In genomic region chr2:167299861-167300667, GRCm38 (mm10) we compare ENCODE assay signal across 8 mouse cellular contexts. TPM values are rescaled to one million over a fixed set of nuclear protein-coding genes. Genes with fewer than 3 reads are reported as not detected.
DNase-seq lines count a peak whose midpoint lies in the region; ATAC-seq lines count a peak whose summit lies in the region.

No protein-coding gene starts in this region.

- no peaks in the 10 kb centered on the region for H3K27me3 ChIP-seq in embryonic facial prominence, embryonic 14.5 days (replicated peaks; ENCODE audit: control insufficient read depth, insufficient read depth, low read length)
- H3K27me3 ChIP-seq in hindbrain, embryonic 11.5 days (ENCODE audit: control insufficient read depth, insufficient read depth, low read length), result no peaks in the 10 kb centered on the region
- no peaks in the 10 kb centered on the region for H3K27me3 ChIP-seq in stomach, embryonic 14.5 days (ENCODE audit: control insufficient read depth, insufficient read depth, low read length)

- DNase-seq in layer of hippocampus, adult 11-12 months (ENCODE audit: low spot score), result peak; percentile 33
- no peak for DNase-seq in layer of hippocampus, postnatal 14 days (ENCODE audit: low spot score in 2 of 2)
- DNase-seq in adrenal gland, postnatal 14 days, result peak; percentile 26
- DNase-seq in embryonic facial prominence, embryonic 14.5 days (ENCODE audit: low spot score), result no peak
- no peak for DNase-seq in hindbrain, embryonic 11.5 days (ENCODE audit: low spot score)
- peak; percentile 40 to 44 for DNase-seq in left cerebral cortex, postnatal 36 days (ENCODE audit: low spot score in 2 of 2)
- no peak for DNase-seq in embryo, embryonic 9.5 days (ENCODE audit: extremely low spot score)

- H3K36me3 ChIP-seq in embryonic facial prominence, embryonic 14.5 days (ENCODE audit: control insufficient read depth, insufficient read depth, low read length), result peaks cover 39% of the 10 kb centered on the region; the same call in 1 of the 2 replicates
- H3K36me3 ChIP-seq in hindbrain, embryonic 11.5 days (ENCODE audit: control insufficient read depth, insufficient read depth, low read length), result no peaks in the 10 kb centered on the region
- H3K36me3 ChIP-seq in stomach, embryonic 14.5 days (ENCODE audit: control insufficient read depth, insufficient read depth, low read length), result peaks cover 8% of the 10 kb centered on the region

- no peaks in the 10 kb centered on the region for H3K9me3 ChIP-seq in embryonic facial prominence, embryonic 14.5 days (ENCODE audit: control insufficient read depth, low read length)
- H3K9me3 ChIP-seq in hindbrain, embryonic 11.5 days (ENCODE audit: control insufficient read depth, low read length), result no peaks in the 10 kb centered on the region
- H3K9me3 ChIP-seq in stomach, embryonic 14.5 days (ENCODE audit: control insufficient read depth, low read depth, low read length), result no peaks in the 10 kb centered on the region

- H3K27ac ChIP-seq in embryonic facial prominence, embryonic 14.5 days (replicated peaks; ENCODE audit: low read depth, low read length), result no peak overlapping the region; the same call in 1 of the 2 replicates
- H3K27ac ChIP-seq in hindbrain, embryonic 11.5 days (ENCODE audit: low read depth, low read length), result peak overlapping the region; percentile 53
- peak overlapping the region; percentile 10; the same call in 1 of the 2 replicates for H3K27ac ChIP-seq in stomach, embryonic 14.5 days (ENCODE audit: low read length)

- no peak overlapping the region for H3K9ac ChIP-seq in embryonic facial prominence, embryonic 14.5 days (ENCODE audit: low read depth, low read length)
- H3K9ac ChIP-seq in hindbrain, embryonic 11.5 days (ENCODE audit: low read depth, low read length), result no peak overlapping the region
- H3K9ac ChIP-seq in stomach, embryonic 14.5 days (replicated peaks; ENCODE audit: low read depth, low read length), result no peak overlapping the region

- no peaks in the 10 kb centered on the region for H3K4me1 ChIP-seq in embryonic facial prominence, embryonic 14.5 days (ENCODE audit: control insufficient read depth, insufficient read depth, low read length)
- peaks cover 4% of the 10 kb centered on the region for H3K4me1 ChIP-seq in hindbrain, embryonic 11.5 days (replicated peaks; ENCODE audit: control insufficient read depth, insufficient read depth, low read length)
- H3K4me1 ChIP-seq in stomach, embryonic 14.5 days (ENCODE audit: control insufficient read depth, insufficient read depth, low read length), result 0 out of 2 replicates have a peak, but pooled peaks cover 6% of the 10 kb centered on the region

- intact Hi-C loops in left cerebral cortex, postnatal 36 days (cut with DNase I), result loop anchor here (5.0 kb wide), 1 partner anchor 47 kb away; the partner anchor contains the start of gene B4galt5

- ATAC-seq in embryonic facial prominence, embryonic 14.5 days (ENCODE audit: low read depth), result peak; percentile 28; the same call in 1 of the 2 replicates
- 0 out of 2 replicates have a peak, but pooled peaks have one; percentile 46 for ATAC-seq in hindbrain, embryonic 11.5 days (ENCODE audit: low FRiP score)
- ATAC-seq in stomach, embryonic 14.5 days (ENCODE audit: insufficient number of reproducible peaks, insufficient read depth, low FRiP score, low read depth), result no peak

- H3K4me2 ChIP-seq in embryonic facial prominence, embryonic 14.5 days (ENCODE audit: low read depth, low read length), result no peak overlapping the region
- no peak overlapping the region for H3K4me2 ChIP-seq in hindbrain, embryonic 11.5 days (replicated peaks; ENCODE audit: low read depth, low read length)
- H3K4me2 ChIP-seq in stomach, embryonic 14.5 days (replicated peaks; ENCODE audit: low read depth, low read length), result no peak overlapping the region

- no peak overlapping the region for H3K4me3 ChIP-seq in embryonic facial prominence, embryonic 14.5 days (ENCODE audit: low read depth, low read length)
- no peak overlapping the region for H3K4me3 ChIP-seq in hindbrain, embryonic 11.5 days (ENCODE audit: low read depth, low read length)
- H3K4me3 ChIP-seq in stomach, embryonic 14.5 days (ENCODE audit: low read depth, low read length), result no peak overlapping the region

- WGBS in embryonic facial prominence, embryonic 14.5 days, result 73% methylated on average over 6 of the region's 6 CpGs
- WGBS in hindbrain, embryonic 11.5 days, result 79% methylated on average over 6 of the region's 6 CpGs
- WGBS in stomach, embryonic 14.5 days, result 71% methylated on average over 6 of the region's 6 CpGs

RNA-seq across cellular contexts. Expression of gene B4galt5, which starts 48.9 kb away (rescaled TPM):
- total RNA-seq in layer of hippocampus, postnatal 14 days (2021), result 10 to 100 TPM; 58.8 to 60.5 TPM
- total RNA-seq in adrenal gland, postnatal 14 days (2021), result 75.6 and 77.7 TPM in 2 replicates
- 17.9 and 24.3 TPM in 2 replicates for polyA plus RNA-seq in embryonic facial prominence, embryonic 14.5 days (2014; fragmentation: Nextera tagmentation; extraction: Ambion mirVana)
- 15.3 and 19.2 TPM in 2 replicates for polyA plus RNA-seq in hindbrain, embryonic 11.5 days (2014; fragmentation: Nextera tagmentation; extraction: Ambion mirVana)
- total RNA-seq in left cerebral cortex, postnatal 36 days (2021), result 10 to 100 TPM; 47.9 to 54.0 TPM
- 10.1 and 16.0 TPM in 2 replicates for polyA plus RNA-seq in stomach, embryonic 14.5 days (2014; fragmentation: Nextera tagmentation; extraction: Ambion mirVana)

RNA-seq across cellular contexts. Expression of gene Ptgis, which starts 59.7 kb away (rescaled TPM):
- 1 to 10 TPM; 1.3 to 2.1 TPM for total RNA-seq in layer of hippocampus, postnatal 14 days (2021)
- total RNA-seq in adrenal gland, postnatal 14 days (2021), result 17.1 and 20.4 TPM in 2 replicates
- 37.6 and 38.3 TPM in 2 replicates for polyA plus RNA-seq in embryonic facial prominence, embryonic 14.5 days (2014; fragmentation: Nextera tagmentation; extraction: Ambion mirVana)
- polyA plus RNA-seq in hindbrain, embryonic 11.5 days (2014; fragmentation: Nextera tagmentation; extraction: Ambion mirVana), result 7.4 and 10.5 TPM in 2 replicates
- total RNA-seq in left cerebral cortex, postnatal 36 days (2021), result 1 to 10 TPM; 1.6 to 1.8 TPM
- 26.6 and 28.1 TPM in 2 replicates for polyA plus RNA-seq in stomach, embryonic 14.5 days (2014; fragmentation: Nextera tagmentation; extraction: Ambion mirVana)

Comparison
In these comparisons a context has a peak if more than half of its experiments do, and no peak if none do; other contexts are left out.
1. DNase-seq: peak in layer of hippocampus, adult 11-12 months (single experiment), adrenal gland, postnatal 14 days (single experiment) and left cerebral cortex, postnatal 36 days (2 of 2); none in layer of hippocampus, postnatal 14 days (0 of 2), embryonic facial prominence, embryonic 14.5 days (single experiment), hindbrain, embryonic 11.5 days (single experiment) and embryo, embryonic 9.5 days (single experiment).